Mouse (Mus musculus): Measurements from ENCODE around the gene Plcd3. TPM values are rescaled to one million over a fixed set of nuclear protein-coding genes. Genes with fewer than 3 reads are reported as not detected.

Gene Plcd3
- polyA plus RNA-seq, 1 experiment = 4.7 TPM

DNA sequence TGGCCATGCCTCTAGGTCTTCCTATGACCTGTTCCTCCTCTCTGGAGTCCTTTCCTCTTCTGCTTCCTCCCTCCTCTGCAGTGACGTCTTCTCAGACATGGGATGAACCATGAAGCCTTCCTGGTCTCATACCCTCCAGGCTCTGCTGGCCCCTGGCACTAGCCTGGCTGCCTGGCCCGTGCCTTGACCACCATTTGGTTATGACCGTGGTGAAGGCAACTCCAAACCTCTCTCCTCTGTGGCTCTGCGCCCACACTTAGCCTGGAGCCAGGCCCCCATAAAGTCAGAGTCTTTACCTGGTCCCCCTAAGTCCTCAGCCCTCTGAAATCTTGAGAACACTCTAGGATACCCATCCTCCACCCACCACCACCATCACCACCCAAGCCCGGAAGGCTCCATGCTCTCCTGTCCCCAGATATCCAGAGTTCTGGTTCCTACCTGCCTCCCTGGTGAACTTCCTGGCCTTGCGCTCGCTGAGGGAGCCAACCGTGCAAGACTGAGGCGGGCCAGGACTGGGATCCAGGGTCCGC, 27.3 kb downstream of the Plcd3 start:
- Histone ChIP-seq H3K27me3 (ENCODE audit: control insufficient read depth, insufficient read depth, low read length) (no peaks in the 10 kb centered on the region), H3K36me3 (ENCODE audit: control insufficient read depth, insufficient read depth, low read length) (peaks cover 2% of the 10 kb centered on the region; the same call in 1 of the 2 replicates), H3K4me3 (ENCODE audit: extremely low read depth, insufficient read depth, insufficient read length) (no peak overlapping the region), H3K4me1 (ENCODE audit: control insufficient read depth, insufficient read depth, insufficient read length) (no peaks in the 10 kb centered on the region), H3K27ac (ENCODE audit: insufficient read depth, low read length) (no peak overlapping the region)
- no peak for DNase-seq (ENCODE audit: low read depth in 1 of 2, low spot score in 2 of 2)
- TF ChIP-seq POLR2A (IDR thresholded peaks at IDR 0.05; ENCODE audit: low read depth, low read length) (no peak), CTCF (IDR thresholded peaks at IDR 0.05; ENCODE audit: extremely low read depth, insufficient read depth, insufficient read length, insufficient replicate concordance) (no peak)
- 90% methylated on average over 10 of the region's 10 CpGs for WGBS

DNA sequence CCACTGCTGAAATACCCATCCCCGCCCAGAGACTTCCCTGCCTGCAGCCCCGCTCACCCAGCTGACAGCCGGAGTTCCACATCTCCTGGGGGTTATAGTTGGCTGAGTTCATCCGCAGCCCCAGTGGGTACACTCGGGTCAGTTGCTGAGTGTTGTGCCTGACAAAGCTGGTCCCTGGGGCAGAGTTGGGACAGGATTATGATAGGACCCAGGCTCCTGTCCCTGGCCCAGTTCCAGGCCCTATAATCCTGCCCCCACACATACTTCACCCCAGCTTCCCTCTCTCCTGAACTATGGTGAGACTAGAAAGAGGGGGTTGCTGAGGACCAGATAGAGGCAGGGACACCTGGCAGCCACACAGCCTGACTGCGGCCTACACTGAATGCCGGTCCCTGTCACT, 27.8 kb downstream of the Plcd3 start:
- Histone ChIP-seq H3K4me1 (ENCODE audit: control insufficient read depth, insufficient read depth, insufficient read length) (no peaks in the 10 kb centered on the region), H3K27ac (ENCODE audit: insufficient read depth, low read length) (no peak overlapping the region), H3K27me3 (ENCODE audit: control insufficient read depth, insufficient read depth, low read length) (no peaks in the 10 kb centered on the region), H3K36me3 (ENCODE audit: control insufficient read depth, insufficient read depth, low read length) (peaks cover 7% of the 10 kb centered on the region), H3K4me3 (ENCODE audit: extremely low read depth, insufficient read depth, insufficient read length) (no peak overlapping the region)
- 87% methylated on average over 7 of the region's 7 CpGs for WGBS
- no peak for DNase-seq (ENCODE audit: low read depth in 1 of 2, low spot score in 2 of 2)
- no peak for TF ChIP-seq CTCF (IDR thresholded peaks at IDR 0.05; ENCODE audit: extremely low read depth, insufficient read depth, insufficient read length, insufficient replicate concordance)
- TF ChIP-seq POLR2A (IDR thresholded peaks at IDR 0.05; ENCODE audit: low read depth, low read length) = no peak

DNA sequence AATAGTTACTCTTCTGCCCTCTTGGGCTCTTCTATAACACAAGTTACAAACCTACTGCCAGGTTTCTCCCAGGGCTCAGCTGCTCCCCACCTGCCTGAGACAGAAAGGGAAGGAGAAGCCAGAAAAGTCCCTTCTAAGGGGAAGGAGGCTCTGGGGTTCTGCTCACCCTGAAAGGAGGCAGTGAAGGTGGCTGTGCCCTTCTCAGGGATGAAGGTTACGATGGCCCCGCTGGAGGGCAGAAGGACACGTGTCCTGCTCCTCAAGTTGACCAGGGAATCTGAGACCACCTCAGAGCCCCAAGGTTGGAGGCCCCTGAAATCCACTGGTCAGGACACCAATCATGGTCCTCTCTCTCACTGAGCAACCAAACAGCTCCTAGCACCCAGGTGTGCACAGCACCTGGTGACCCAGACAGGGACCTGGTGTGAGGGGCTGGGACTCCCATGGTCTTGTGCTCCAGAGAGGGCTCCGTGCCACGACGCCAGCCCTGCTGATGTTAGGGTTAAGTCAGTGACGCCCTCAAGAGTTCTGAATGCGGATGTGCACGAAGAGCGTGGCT, 31.1 kb downstream of the Plcd3 start:
- Histone ChIP-seq H3K27me3 (ENCODE audit: control insufficient read depth, insufficient read depth, low read length) (no peaks in the 10 kb centered on the region), H3K4me1 (ENCODE audit: control insufficient read depth, insufficient read depth, insufficient read length) (no peaks in the 10 kb centered on the region), H3K27ac (ENCODE audit: insufficient read depth, low read length) (no peak overlapping the region), H3K36me3 (ENCODE audit: control insufficient read depth, insufficient read depth, low read length) (peaks cover 31% of the 10 kb centered on the region), H3K4me3 (ENCODE audit: extremely low read depth, insufficient read depth, insufficient read length) (no peak overlapping the region)
- WGBS = 95% methylated on average over 10 of the region's 10 CpGs
- no peak for DNase-seq (ENCODE audit: low read depth in 1 of 2, low spot score in 2 of 2)
- TF ChIP-seq CTCF (IDR thresholded peaks at IDR 0.05; ENCODE audit: extremely low read depth, insufficient read depth, insufficient read length, insufficient replicate concordance) (no peak), POLR2A (IDR thresholded peaks at IDR 0.05; ENCODE audit: low read depth, low read length) (no peak)

GRCm38 (mm10) chr11:103069731-103070130, 31.7 kb downstream of the Plcd3 start:
- WGBS = 96% methylated on average over 2 of the region's 2 CpGs
- Histone ChIP-seq H3K4me1 (ENCODE audit: control insufficient read depth, insufficient read depth, insufficient read length) (no peaks in the 10 kb centered on the region), H3K4me3 (ENCODE audit: extremely low read depth, insufficient read depth, insufficient read length) (no peak overlapping the region), H3K27ac (ENCODE audit: insufficient read depth, low read length) (no peak overlapping the region), H3K36me3 (ENCODE audit: control insufficient read depth, insufficient read depth, low read length) (peaks cover 34% of the 10 kb centered on the region), H3K27me3 (ENCODE audit: control insufficient read depth, insufficient read depth, low read length) (no peaks in the 10 kb centered on the region)
- TF ChIP-seq CTCF (IDR thresholded peaks at IDR 0.05; ENCODE audit: extremely low read depth, insufficient read depth, insufficient read length, insufficient replicate concordance) (no peak), POLR2A (IDR thresholded peaks at IDR 0.05; ENCODE audit: low read depth, low read length) (no peak)
- no peak for DNase-seq (ENCODE audit: low read depth in 1 of 2, low spot score in 2 of 2)

- 83% methylated on average over 11 of the region's 11 CpGs for WGBS
- TF ChIP-seq POLR2A (IDR thresholded peaks at IDR 0.05; ENCODE audit: low read depth, low read length) (no peak), CTCF (IDR thresholded peaks at IDR 0.05; ENCODE audit: extremely low read depth, insufficient read depth, insufficient read length, insufficient replicate concordance) (no peak)
- H3K4me1 ChIP-seq (ENCODE audit: control insufficient read depth, insufficient read depth, insufficient read length) = no peaks in the 10 kb centered on the region
- no peak overlapping the region for H3K27ac ChIP-seq (ENCODE audit: insufficient read depth, low read length)
- no peak overlapping the region for H3K4me3 ChIP-seq (ENCODE audit: extremely low read depth, insufficient read depth, insufficient read length)
- no peak for DNase-seq (ENCODE audit: low read depth in 1 of 2, low spot score in 2 of 2)
- H3K27me3 ChIP-seq (ENCODE audit: control insufficient read depth, insufficient read depth, low read length) = no peaks in the 10 kb centered on the region
- H3K36me3 ChIP-seq (ENCODE audit: control insufficient read depth, insufficient read depth, low read length) = peaks cover 42% of the 10 kb centered on the region
These were observed 32.6 kb downstream of the Plcd3 start for GRCm38 (mm10) chr11:103068884-103069283.

- no peaks in the 10 kb centered on the region for H3K27me3 ChIP-seq (ENCODE audit: control insufficient read depth, insufficient read depth, low read length)
- 62% methylated on average over 4 of the region's 4 CpGs for WGBS
- DNase-seq (ENCODE audit: low read depth in 1 of 2, low spot score in 2 of 2) = no peak
- no peaks in the 10 kb centered on the region for H3K4me1 ChIP-seq (ENCODE audit: control insufficient read depth, insufficient read depth, insufficient read length)
- peaks cover 48% of the 10 kb centered on the region for H3K36me3 ChIP-seq (ENCODE audit: control insufficient read depth, insufficient read depth, low read length)
- TF ChIP-seq POLR2A (IDR thresholded peaks at IDR 0.05; ENCODE audit: low read depth, low read length) (no peak), CTCF (IDR thresholded peaks at IDR 0.05; ENCODE audit: extremely low read depth, insufficient read depth, insufficient read length, insufficient replicate concordance) (no peak)
- no peak overlapping the region for H3K27ac ChIP-seq (ENCODE audit: insufficient read depth, low read length)
- no peak overlapping the region for H3K4me3 ChIP-seq (ENCODE audit: extremely low read depth, insufficient read depth, insufficient read length)
These were observed 33.2 kb downstream of the Plcd3 start for GRCm38 (mm10) chr11:103068272-103068671.

DNA sequence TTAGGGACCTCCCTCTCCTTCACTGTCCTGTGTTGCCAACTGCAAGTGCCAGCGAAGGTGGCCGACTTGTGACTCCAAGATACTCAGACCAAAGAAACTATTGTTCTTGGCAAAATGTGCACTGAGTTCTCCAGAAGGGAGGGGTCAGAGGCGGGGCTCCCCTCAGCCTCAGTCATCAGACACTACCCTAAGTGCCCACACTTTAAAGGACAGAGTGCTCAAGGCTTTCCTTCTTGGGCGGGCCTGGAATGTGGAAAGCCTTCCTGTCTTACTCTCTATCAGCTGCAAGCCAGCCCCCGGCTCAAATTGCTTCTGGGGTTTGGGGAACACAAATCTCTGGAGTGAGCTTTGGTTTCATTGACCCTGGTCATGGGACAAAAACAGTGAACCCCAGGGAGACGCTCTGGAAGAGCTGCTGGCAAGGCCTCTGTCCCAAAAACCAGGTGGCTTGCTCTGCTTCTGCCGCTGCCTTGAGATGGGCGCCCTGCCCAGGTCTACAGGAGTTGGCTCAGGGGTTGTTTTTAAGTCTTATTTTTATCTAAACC, 33.9 kb downstream of the Plcd3 start:
- Histone ChIP-seq H3K27ac (ENCODE audit: insufficient read depth, low read length) (no peak overlapping the region), H3K4me3 (ENCODE audit: extremely low read depth, insufficient read depth, insufficient read length) (no peak overlapping the region), H3K4me1 (ENCODE audit: control insufficient read depth, insufficient read depth, insufficient read length) (no peaks in the 10 kb centered on the region), H3K27me3 (ENCODE audit: control insufficient read depth, insufficient read depth, low read length) (no peaks in the 10 kb centered on the region), H3K36me3 (ENCODE audit: control insufficient read depth, insufficient read depth, low read length) (peaks cover 52% of the 10 kb centered on the region)
- 74% methylated on average over 8 of the region's 8 CpGs for WGBS
- no peak for DNase-seq (ENCODE audit: low read depth in 1 of 2, low spot score in 2 of 2)
- no peak for TF ChIP-seq POLR2A (IDR thresholded peaks at IDR 0.05; ENCODE audit: low read depth, low read length)
- no peak for TF ChIP-seq CTCF (IDR thresholded peaks at IDR 0.05; ENCODE audit: extremely low read depth, insufficient read depth, insufficient read length, insufficient replicate concordance)
